Mouse (Mus musculus) heart, embryonic 16.5 days (tissue): ENCODE measurements around the gene Lin54. TPM values are rescaled to one million over a fixed set of nuclear protein-coding genes. Genes with fewer than 3 reads are reported as not detected.

Experiments used
- ATAC-seq: fragments of 200-750 bp; cut with Nextera tagmentation; replicated peaks from 2 replicates; pipeline ENCODE4 v1.8.0; 2017; ENCODE audit warnings: moderate number of reproducible peaks; ENCODE audit not compliant: insufficient read depth, low FRiP score; ENCODE audit errors: extremely low read depth
- H3K27ac ChIP-seq: fragments of 300-500 bp; sonication (generic); 2 replicates; pipeline ENCODE4 v1.5.1; 2014; ENCODE audit warnings: mild to moderate bottlenecking, low read length, control low read depth, moderate library complexity
- H3K27me3 ChIP-seq: fragments of 300-500 bp; sonication (generic); 2 replicates; pipeline ENCODE4 v1.6.1; 2014; ENCODE audit warnings: low read length, mixed read lengths; ENCODE audit not compliant: control insufficient read depth, insufficient read depth
- H3K36me3 ChIP-seq: fragments of 300-500 bp; sonication (generic); 2 replicates; pipeline ENCODE4 v1.6.1; 2014; ENCODE audit not compliant: control insufficient read depth, insufficient read depth
- H3K4me1 ChIP-seq: fragments of 300-500 bp; sonication (generic); 2 replicates; pipeline ENCODE4 v1.6.1; 2014; ENCODE audit warnings: low read length, mixed read lengths; ENCODE audit not compliant: control insufficient read depth, insufficient read depth
- H3K4me2 ChIP-seq: fragments of 300-500 bp; sonication (generic); 2 replicates; pipeline ENCODE4 v1.6.1; 2014; ENCODE audit warnings: low read depth, mild to moderate bottlenecking, control low read depth, low read length
- H3K4me3 ChIP-seq: fragments of 300-500 bp; sonication (generic); 2 replicates; pipeline ENCODE4 v1.5.1; 2014; ENCODE audit warnings: mild to moderate bottlenecking, control low read depth, low read length
- H3K9ac ChIP-seq: fragments of 300-500 bp; sonication (generic); 2 replicates; pipeline ENCODE4 v1.6.1; 2014; ENCODE audit warnings: low read length, control low read depth
- H3K9me3 ChIP-seq: fragments of 300-500 bp; sonication (generic); replicated peaks from 2 replicates; pipeline ENCODE4 v1.6.1; 2016; ENCODE audit warnings: low read length; ENCODE audit not compliant: control insufficient read depth
- WGBS: fragments of 180-500 bp; shearing (Covaris S2); extraction: QIAGEN DNeasy Blood & Tissue Kit; methylation state at CpG from one replicate; pipeline ENCODE4 v1.1.7; 2014; 5-methylcytosine and 5-hydroxymethylcytosine counted together
- polyA plus RNA-seq: library from polyadenylated mRNA; unstranded; fragments of >200 nt; fragmentation: Nextera tagmentation; extraction: Ambion mirVana; gene quantifications from 2 replicates; pipeline ENCODE4 v1.2.1, GENCODE M21; 2015

Lin54 gene
- polyA plus RNA-seq, 1 experiment from 2014 or later = 9.9 TPM

- 94% methylated on average over 7 of the region's 7 CpGs for WGBS
These were observed 33.1 kb downstream of the Lin54 start for GRCm38 (mm10) chr5:100467336-100467735.

GRCm38 (mm10) chr5:100466624-100467023, 33.8 kb downstream of the Lin54 start:
- ATAC-seq = no peak
- H3K4me1 ChIP-seq = no peaks in the 10 kb centered on the region
- no peak overlapping the region for H3K27ac ChIP-seq
- WGBS = 87% methylated on average over 10 of the region's 10 CpGs
- H3K4me3 ChIP-seq = no peak overlapping the region
- no peak overlapping the region for H3K4me2 ChIP-seq
- H3K9me3 ChIP-seq = no peaks in the 10 kb centered on the region
- H3K27me3 ChIP-seq = no peaks in the 10 kb centered on the region
- no peak overlapping the region for H3K9ac ChIP-seq
- no peaks in the 10 kb centered on the region; the same call in 1 of the 2 replicates for H3K36me3 ChIP-seq

More at GRCm38 (mm10) chr5:100467336-100467735, 33.1 kb downstream of the Lin54 start:
- H3K36me3 ChIP-seq = no peaks in the 10 kb centered on the region
- H3K4me2 ChIP-seq = no peak overlapping the region
- no peaks in the 10 kb centered on the region for H3K4me1 ChIP-seq
- no peaks in the 10 kb centered on the region for H3K27me3 ChIP-seq
- no peak overlapping the region for H3K9ac ChIP-seq
- no peak overlapping the region for H3K27ac ChIP-seq
- no peak for ATAC-seq
- no peaks in the 10 kb centered on the region for H3K9me3 ChIP-seq
- H3K4me3 ChIP-seq = no peak overlapping the region

- H3K4me3 ChIP-seq = no peak overlapping the region
- no peaks in the 10 kb centered on the region for H3K4me1 ChIP-seq
- 92% methylated on average over 2 of the region's 2 CpGs for WGBS
- H3K36me3 ChIP-seq = peaks cover 16% of the 10 kb centered on the region
- no peak for ATAC-seq
- H3K9me3 ChIP-seq = no peaks in the 10 kb centered on the region
- no peak overlapping the region for H3K9ac ChIP-seq
- no peak overlapping the region for H3K4me2 ChIP-seq
- no peak overlapping the region for H3K27ac ChIP-seq
- no peaks in the 10 kb centered on the region for H3K27me3 ChIP-seq
These were observed 38.1 kb downstream of the Lin54 start for GRCm38 (mm10) chr5:100462374-100462773.

- Histone ChIP-seq H3K9me3 (no peaks in the 10 kb centered on the region), H3K27me3 (no peaks in the 10 kb centered on the region), H3K36me3 (peaks cover 16% of the 10 kb centered on the region), H3K4me3 (no peak overlapping the region), H3K27ac (no peak overlapping the region), H3K4me2 (no peak overlapping the region), H3K9ac (no peak overlapping the region), H3K4me1 (no peaks in the 10 kb centered on the region)
- WGBS = 91% methylated on average over 9 of the region's 9 CpGs
- no peak for ATAC-seq
These were observed 38.9 kb downstream of the Lin54 start for GRCm38 (mm10) chr5:100461526-100461925.

GRCm38 (mm10) chr5:100459468-100459867, 41.0 kb downstream of the Lin54 start:
- no peaks in the 10 kb centered on the region for H3K9me3 ChIP-seq
- no peaks in the 10 kb centered on the region for H3K27me3 ChIP-seq
- peaks cover 16% of the 10 kb centered on the region for H3K36me3 ChIP-seq
- H3K27ac ChIP-seq = no peak overlapping the region
- H3K4me2 ChIP-seq = no peak overlapping the region
- ATAC-seq = no peak
- no peak overlapping the region for H3K9ac ChIP-seq
- 91% methylated on average over 5 of the region's 5 CpGs for WGBS
- no peaks in the 10 kb centered on the region for H3K4me1 ChIP-seq
- no peak overlapping the region for H3K4me3 ChIP-seq

GRCm38 (mm10) chr5:100451871-100452270, 48.6 kb downstream of the Lin54 start:
- Histone ChIP-seq H3K4me3 (no peak overlapping the region), H3K36me3 (peaks cover 27% of the 10 kb centered on the region), H3K9ac (no peak overlapping the region), H3K27ac (no peak overlapping the region), H3K4me2 (no peak overlapping the region), H3K4me1 (no peaks in the 10 kb centered on the region), H3K27me3 (no peaks in the 10 kb centered on the region), H3K9me3 (no peaks in the 10 kb centered on the region)
- 97% methylated on average over 2 of the region's 2 CpGs for WGBS
- ATAC-seq = no peak

- Histone ChIP-seq H3K36me3 (peaks cover 17% of the 10 kb centered on the region), H3K4me3 (no peak overlapping the region), H3K4me2 (no peak overlapping the region), H3K9ac (no peak overlapping the region), H3K27ac (no peak overlapping the region), H3K9me3 (no peaks in the 10 kb centered on the region), H3K27me3 (no peaks in the 10 kb centered on the region), H3K4me1 (no peaks in the 10 kb centered on the region)
- no peak for ATAC-seq
- WGBS = 94% methylated on average over 14 of the region's 14 CpGs
These were observed 61.6 kb downstream of the Lin54 start for GRCm38 (mm10) chr5:100438796-100439195.

GRCm38 (mm10) chr5:100437917-100438316, 62.5 kb downstream of the Lin54 start:
- Histone ChIP-seq H3K27me3 (no peaks in the 10 kb centered on the region), H3K4me1 (no peaks in the 10 kb centered on the region), H3K27ac (no peak overlapping the region), H3K4me3 (no peak overlapping the region), H3K9ac (no peak overlapping the region), H3K4me2 (no peak overlapping the region), H3K36me3 (peaks cover 13% of the 10 kb centered on the region), H3K9me3 (no peaks in the 10 kb centered on the region)
- 85% methylated on average over 5 of the region's 5 CpGs for WGBS
- ATAC-seq = no peak

- H3K4me3 ChIP-seq = no peak overlapping the region
- H3K9ac ChIP-seq = no peak overlapping the region
- 94% methylated on average over 4 of the region's 4 CpGs for WGBS
- no peak overlapping the region for H3K4me2 ChIP-seq
- no peaks in the 10 kb centered on the region for H3K4me1 ChIP-seq
- no peak overlapping the region for H3K27ac ChIP-seq
- H3K36me3 ChIP-seq = peaks cover 12% of the 10 kb centered on the region
- H3K27me3 ChIP-seq = no peaks in the 10 kb centered on the region
- no peak for ATAC-seq
- no peaks in the 10 kb centered on the region for H3K9me3 ChIP-seq
These were observed 63.4 kb downstream of the Lin54 start for GRCm38 (mm10) chr5:100437086-100437485.

- no peak for ATAC-seq
- peaks cover 13% of the 10 kb centered on the region for H3K36me3 ChIP-seq
- no peaks in the 10 kb centered on the region for H3K9me3 ChIP-seq
- no peaks in the 10 kb centered on the region for H3K27me3 ChIP-seq
- H3K9ac ChIP-seq = no peak overlapping the region
- H3K4me3 ChIP-seq = no peak overlapping the region
- H3K4me1 ChIP-seq = peaks cover 23% of the 10 kb centered on the region
- 73% methylated on average over 2 of the region's 2 CpGs for WGBS
- no peak overlapping the region for H3K4me2 ChIP-seq
- H3K27ac ChIP-seq = no peak overlapping the region
These were observed 69.5 kb downstream of the Lin54 start for GRCm38 (mm10) chr5:100430966-100431365.
